Mouse (Mus musculus) E14TG2a.4 (cell line): ENCODE data around the gene Hbb-y.

ENCODE experiments used
- CTCF ChIP-seq: conservative IDR thresholded peaks from 2 replicates; pipeline ENCODE4 v1.5.1; 2014; ENCODE audit warnings: low read length
- NANOG ChIP-seq: IDR thresholded peaks from 2 replicates; pipeline ENCODE4 v1.6.1; 2014; ENCODE audit warnings: borderline replicate concordance, low read length, mixed read lengths

DNA sequence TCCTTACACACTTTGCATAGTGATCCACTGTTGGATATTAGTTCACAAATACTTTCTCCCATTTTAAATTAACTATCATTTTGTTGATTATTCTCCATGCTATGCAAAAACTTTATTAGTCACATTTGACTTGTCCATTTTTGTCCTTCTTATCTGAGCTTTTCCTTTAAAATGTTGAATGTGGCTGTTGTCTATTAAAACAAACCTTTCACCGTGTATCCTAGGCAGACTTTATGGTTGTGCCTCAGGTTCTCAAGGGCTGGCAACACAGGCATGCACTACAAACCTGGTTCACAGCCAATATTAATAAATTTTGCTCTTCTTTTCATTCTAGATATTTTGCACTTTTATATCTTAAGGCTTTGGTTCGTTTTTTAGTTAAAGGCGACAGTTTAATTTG, 42.3 kb downstream of the Hbb-y start:
- TF ChIP-seq CTCF = no peak
- no peak for TF ChIP-seq NANOG
